Mouse (Mus musculus): ENCODE data around the gene Acoxl. TPM values are rescaled to one million over a fixed set of nuclear protein-coding genes. Genes with fewer than 3 reads are reported as not detected.

Acoxl gene
- polyA plus RNA-seq, 1 experiment from 2014 or later, result 0.15 TPM

DNA sequence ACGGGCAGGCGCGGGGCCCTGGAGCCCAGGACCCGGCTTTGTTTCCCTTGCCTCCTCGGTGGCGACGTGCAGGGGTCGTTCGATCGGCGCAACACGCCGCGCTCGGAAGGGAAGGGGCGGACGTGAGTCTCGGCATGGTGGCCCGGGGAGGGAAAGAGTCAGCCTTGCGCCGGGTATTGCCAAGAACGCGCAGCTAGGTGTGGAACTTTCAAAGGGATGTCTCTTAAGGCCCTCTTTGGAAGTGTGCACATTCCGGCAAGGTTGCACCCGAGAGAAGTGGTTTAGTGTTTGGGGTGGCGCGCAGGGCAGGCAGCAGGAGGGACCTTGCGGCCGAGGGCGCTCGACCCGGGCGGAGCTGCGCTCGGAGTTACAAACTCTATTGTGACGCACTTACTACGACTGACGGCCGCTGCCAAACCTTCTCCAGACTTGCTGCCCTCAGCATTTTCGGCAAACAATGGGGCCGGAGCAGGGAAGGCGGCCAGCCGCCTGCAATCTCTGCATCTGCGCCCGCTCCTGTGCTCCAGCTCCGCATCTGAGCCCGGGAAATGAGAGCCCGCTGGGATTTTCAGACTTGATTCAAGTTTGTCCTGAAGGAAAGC lies 289.1 kb downstream of the Acoxl start:
- H3K4me1 ChIP-seq (ENCODE audit: control insufficient read depth, insufficient read depth, low read depth, low read length), result peaks cover 40% of the 10 kb centered on the region
- peaks cover 7% of the 10 kb centered on the region for H3K27me3 ChIP-seq (replicated peaks; ENCODE audit: control insufficient read depth, insufficient read depth, low read length)
- no peaks in the 10 kb centered on the region for H3K9me3 ChIP-seq (ENCODE audit: control insufficient read depth, low read length)
- H3K27ac ChIP-seq (ENCODE audit: low read depth, low read length), result peak overlapping the region; percentile 83
- ATAC-seq, result peak; percentile 28
- peak overlapping the region; percentile 74 for H3K9ac ChIP-seq (ENCODE audit: low read depth, low read length)
- 0% methylated on average over 45 of the region's 48 CpGs for WGBS
- H3K4me2 ChIP-seq (ENCODE audit: low read length), result peak overlapping the region; percentile 100
- no peaks in the 10 kb centered on the region for H3K36me3 ChIP-seq (ENCODE audit: control insufficient read depth, insufficient read depth, low read length)
- peak overlapping the region; percentile 71 for H3K4me3 ChIP-seq (ENCODE audit: low read length)

DNA sequence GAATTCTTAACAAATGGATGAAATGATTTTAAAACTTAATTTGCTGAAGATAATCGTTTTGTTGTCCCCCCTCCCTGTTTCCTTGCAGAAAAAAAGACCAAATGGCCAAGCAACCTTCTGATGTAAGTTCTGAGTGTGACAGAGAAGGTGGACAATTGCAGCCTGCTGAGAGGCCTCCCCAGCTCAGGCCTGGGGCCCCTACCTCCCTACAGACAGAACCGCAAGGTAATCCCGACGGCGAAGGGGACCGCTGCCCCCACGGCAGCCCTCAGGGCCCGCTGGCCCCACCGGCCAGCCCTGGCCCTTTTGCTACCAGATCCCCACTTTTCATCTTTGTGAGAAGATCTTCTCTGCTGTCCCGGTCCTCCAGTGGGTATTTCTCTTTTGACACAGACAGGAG lies 289.9 kb downstream of the Acoxl start:
- no peak for ATAC-seq
- 23% methylated on average over 10 of the region's 10 CpGs for WGBS
- H3K4me3 ChIP-seq (ENCODE audit: low read length), result peak overlapping the region; percentile 71
- H3K4me1 ChIP-seq (ENCODE audit: control insufficient read depth, insufficient read depth, low read depth, low read length), result peaks cover 32% of the 10 kb centered on the region
- no peak overlapping the region for H3K27ac ChIP-seq (ENCODE audit: low read depth, low read length)
- no peaks in the 10 kb centered on the region for H3K36me3 ChIP-seq (ENCODE audit: control insufficient read depth, insufficient read depth, low read length)
- peaks cover 5% of the 10 kb centered on the region for H3K27me3 ChIP-seq (replicated peaks; ENCODE audit: control insufficient read depth, insufficient read depth, low read length)
- H3K4me2 ChIP-seq (ENCODE audit: low read length), result peak overlapping the region; percentile 100
- no peaks in the 10 kb centered on the region for H3K9me3 ChIP-seq (ENCODE audit: control insufficient read depth, low read length)
- peak overlapping the region; percentile 50 for H3K9ac ChIP-seq (ENCODE audit: low read depth, low read length)

DNA sequence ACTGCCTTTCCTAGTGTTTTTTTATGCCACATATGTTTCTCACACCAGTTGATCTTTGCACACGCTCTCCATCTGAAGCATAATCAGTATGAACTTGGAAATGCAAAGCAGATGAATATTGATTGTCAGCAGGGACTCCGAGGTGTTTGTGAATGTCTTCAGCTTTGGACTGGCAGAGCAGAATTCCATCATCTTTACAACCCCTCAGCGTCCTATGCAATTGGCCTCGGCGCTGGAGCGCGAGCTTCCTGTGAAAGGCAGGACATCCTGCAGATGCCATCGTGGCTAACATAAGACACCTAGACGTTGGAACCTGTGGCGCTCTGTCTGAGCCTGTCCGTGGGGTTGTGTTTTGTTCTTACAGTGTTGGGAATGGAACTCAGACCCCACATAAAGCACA lies 292.8 kb downstream of the Acoxl start:
- no peak for ATAC-seq
- H3K4me3 ChIP-seq (ENCODE audit: low read length), result no peak overlapping the region
- no peak overlapping the region for H3K9ac ChIP-seq (ENCODE audit: low read depth, low read length)
- peaks cover 13% of the 10 kb centered on the region for H3K4me1 ChIP-seq (ENCODE audit: control insufficient read depth, insufficient read depth, low read depth, low read length)
- no peaks in the 10 kb centered on the region for H3K27me3 ChIP-seq (replicated peaks; ENCODE audit: control insufficient read depth, insufficient read depth, low read length)
- no peaks in the 10 kb centered on the region for H3K9me3 ChIP-seq (ENCODE audit: control insufficient read depth, low read length)
- 85% methylated on average over 11 of the region's 11 CpGs for WGBS
- no peak overlapping the region for H3K27ac ChIP-seq (ENCODE audit: low read depth, low read length)
- no peak overlapping the region for H3K4me2 ChIP-seq (ENCODE audit: low read length)
- no peaks in the 10 kb centered on the region for H3K36me3 ChIP-seq (ENCODE audit: control insufficient read depth, insufficient read depth, low read length)

DNA sequence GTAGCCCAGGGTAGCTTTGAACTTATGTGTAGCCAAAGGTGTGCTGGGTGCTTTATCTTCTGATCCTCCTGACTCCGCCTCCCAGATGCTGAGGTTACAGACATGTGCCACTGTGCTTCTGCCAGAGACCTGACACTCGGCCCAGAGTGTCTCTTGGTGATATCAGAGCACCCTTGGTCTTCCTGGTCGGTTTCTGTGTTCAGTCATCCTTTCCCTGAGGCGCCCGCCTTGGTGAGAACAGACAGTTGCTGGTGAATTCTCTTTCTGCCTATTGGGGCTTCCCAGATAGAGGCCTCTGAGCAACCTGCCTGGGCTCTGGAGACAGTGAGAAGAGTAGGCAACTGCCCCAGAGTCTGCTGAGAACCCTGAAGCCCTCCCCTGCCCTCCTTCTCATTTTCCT lies 294.0 kb downstream of the Acoxl start:
- peaks cover 9% of the 10 kb centered on the region for H3K4me1 ChIP-seq (ENCODE audit: control insufficient read depth, insufficient read depth, low read depth, low read length)
- H3K27ac ChIP-seq (ENCODE audit: low read depth, low read length), result no peak overlapping the region
- no peak overlapping the region for H3K4me2 ChIP-seq (ENCODE audit: low read length)
- no peaks in the 10 kb centered on the region for H3K9me3 ChIP-seq (ENCODE audit: control insufficient read depth, low read length)
- 90% methylated on average over 5 of the region's 5 CpGs for WGBS
- no peaks in the 10 kb centered on the region for H3K27me3 ChIP-seq (replicated peaks; ENCODE audit: control insufficient read depth, insufficient read depth, low read length)
- H3K9ac ChIP-seq (ENCODE audit: low read depth, low read length), result no peak overlapping the region
- ATAC-seq, result no peak
- H3K36me3 ChIP-seq (ENCODE audit: control insufficient read depth, insufficient read depth, low read length), result no peaks in the 10 kb centered on the region
- H3K4me3 ChIP-seq (ENCODE audit: low read length), result no peak overlapping the region

DNA sequence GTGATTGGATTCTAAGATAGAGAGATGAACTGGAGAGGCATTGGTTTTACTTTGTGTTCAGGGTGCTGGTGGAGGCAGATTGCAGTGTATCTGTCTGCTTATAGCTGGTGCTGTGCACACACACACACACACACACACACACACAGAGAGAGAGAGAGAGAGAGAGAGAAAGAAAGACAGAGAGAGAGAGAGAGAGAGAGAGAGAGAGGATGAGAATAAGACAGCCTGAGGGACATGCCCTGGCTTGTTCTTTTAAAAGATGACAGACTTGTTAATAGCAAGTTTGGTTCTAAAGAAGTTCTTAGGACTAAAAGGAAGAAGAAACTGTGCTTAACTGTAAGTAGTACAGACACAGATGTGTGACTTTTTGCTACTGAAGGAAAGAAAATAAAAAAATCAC lies 295.2 kb downstream of the Acoxl start:
- H3K4me1 ChIP-seq (ENCODE audit: control insufficient read depth, insufficient read depth, low read depth, low read length), result peaks cover under 1% of the 10 kb centered on the region
- H3K36me3 ChIP-seq (ENCODE audit: control insufficient read depth, insufficient read depth, low read length), result no peaks in the 10 kb centered on the region
- H3K9ac ChIP-seq (ENCODE audit: low read depth, low read length), result no peak overlapping the region
- H3K4me3 ChIP-seq (ENCODE audit: low read length), result no peak overlapping the region
- no peak overlapping the region for H3K4me2 ChIP-seq (ENCODE audit: low read length)
- H3K27ac ChIP-seq (ENCODE audit: low read depth, low read length), result no peak overlapping the region
- H3K27me3 ChIP-seq (replicated peaks; ENCODE audit: control insufficient read depth, insufficient read depth, low read length), result no peaks in the 10 kb centered on the region
- no peaks in the 10 kb centered on the region for H3K9me3 ChIP-seq (ENCODE audit: control insufficient read depth, low read length)
- ATAC-seq, result no peak

DNA sequence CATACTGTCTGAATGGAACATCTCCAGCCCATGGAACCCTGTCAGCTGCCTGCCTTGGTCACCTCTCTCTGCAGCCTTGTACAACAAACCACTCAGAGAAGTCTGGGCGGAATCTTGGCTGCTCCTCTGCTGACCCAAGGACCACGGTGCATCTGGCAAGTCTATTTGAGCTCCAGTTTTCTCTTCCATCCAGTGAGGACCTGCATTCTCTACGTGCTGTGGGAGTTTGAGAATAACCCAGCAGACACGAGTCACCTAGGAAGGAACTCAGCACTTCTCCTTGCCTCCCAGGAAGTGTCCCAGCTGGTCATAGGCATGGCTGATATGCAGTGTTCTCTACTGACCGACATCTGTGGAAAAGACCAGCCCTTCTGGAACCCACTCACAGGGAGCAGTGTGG lies 295.8 kb downstream of the Acoxl start:
- ATAC-seq, result no peak
- H3K4me3 ChIP-seq (ENCODE audit: low read length), result no peak overlapping the region
- H3K4me2 ChIP-seq (ENCODE audit: low read length), result no peak overlapping the region
- H3K36me3 ChIP-seq (ENCODE audit: control insufficient read depth, insufficient read depth, low read length), result no peaks in the 10 kb centered on the region
- no peaks in the 10 kb centered on the region for H3K9me3 ChIP-seq (ENCODE audit: control insufficient read depth, low read length)
- H3K27ac ChIP-seq (ENCODE audit: low read depth, low read length), result no peak overlapping the region
- 79% methylated on average over 5 of the region's 5 CpGs for WGBS
- H3K9ac ChIP-seq (ENCODE audit: low read depth, low read length), result no peak overlapping the region
- peaks cover under 1% of the 10 kb centered on the region; the same call in 1 of the 2 replicates for H3K4me1 ChIP-seq (ENCODE audit: control insufficient read depth, insufficient read depth, low read depth, low read length)
- H3K27me3 ChIP-seq (replicated peaks; ENCODE audit: control insufficient read depth, insufficient read depth, low read length), result no peaks in the 10 kb centered on the region

DNA sequence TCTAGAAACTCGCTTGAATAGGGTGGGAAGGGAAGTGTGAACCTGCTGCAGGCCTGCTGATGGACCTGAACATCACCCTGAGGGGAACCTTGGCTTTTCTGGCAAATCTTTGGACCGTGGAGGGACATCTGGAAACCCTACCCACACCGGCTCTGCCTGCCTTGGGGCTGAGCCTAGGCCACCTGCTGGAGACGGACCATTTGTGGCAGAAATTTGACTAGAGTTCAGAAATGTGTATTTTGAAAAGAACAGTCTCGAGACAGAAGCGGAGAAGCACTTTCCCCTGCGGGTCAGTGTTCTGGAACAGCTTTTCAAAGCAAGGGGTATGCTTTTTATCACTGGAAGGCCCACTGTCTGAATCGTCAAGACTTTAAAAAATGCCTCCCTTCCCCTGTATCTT lies 296.3 kb downstream of the Acoxl start:
- WGBS, result 65% methylated on average over 8 of the region's 8 CpGs
- no peak overlapping the region for H3K27ac ChIP-seq (ENCODE audit: low read depth, low read length)
- no peaks in the 10 kb centered on the region for H3K27me3 ChIP-seq (replicated peaks; ENCODE audit: control insufficient read depth, insufficient read depth, low read length)
- no peak overlapping the region for H3K9ac ChIP-seq (ENCODE audit: low read depth, low read length)
- H3K9me3 ChIP-seq (ENCODE audit: control insufficient read depth, low read length), result no peaks in the 10 kb centered on the region
- no peak overlapping the region for H3K4me2 ChIP-seq (ENCODE audit: low read length)
- no peaks in the 10 kb centered on the region for H3K36me3 ChIP-seq (ENCODE audit: control insufficient read depth, insufficient read depth, low read length)
- no peak overlapping the region for H3K4me3 ChIP-seq (ENCODE audit: low read length)
- peaks cover 6% of the 10 kb centered on the region for H3K4me1 ChIP-seq (ENCODE audit: control insufficient read depth, insufficient read depth, low read depth, low read length)
- no peak for ATAC-seq

DNA sequence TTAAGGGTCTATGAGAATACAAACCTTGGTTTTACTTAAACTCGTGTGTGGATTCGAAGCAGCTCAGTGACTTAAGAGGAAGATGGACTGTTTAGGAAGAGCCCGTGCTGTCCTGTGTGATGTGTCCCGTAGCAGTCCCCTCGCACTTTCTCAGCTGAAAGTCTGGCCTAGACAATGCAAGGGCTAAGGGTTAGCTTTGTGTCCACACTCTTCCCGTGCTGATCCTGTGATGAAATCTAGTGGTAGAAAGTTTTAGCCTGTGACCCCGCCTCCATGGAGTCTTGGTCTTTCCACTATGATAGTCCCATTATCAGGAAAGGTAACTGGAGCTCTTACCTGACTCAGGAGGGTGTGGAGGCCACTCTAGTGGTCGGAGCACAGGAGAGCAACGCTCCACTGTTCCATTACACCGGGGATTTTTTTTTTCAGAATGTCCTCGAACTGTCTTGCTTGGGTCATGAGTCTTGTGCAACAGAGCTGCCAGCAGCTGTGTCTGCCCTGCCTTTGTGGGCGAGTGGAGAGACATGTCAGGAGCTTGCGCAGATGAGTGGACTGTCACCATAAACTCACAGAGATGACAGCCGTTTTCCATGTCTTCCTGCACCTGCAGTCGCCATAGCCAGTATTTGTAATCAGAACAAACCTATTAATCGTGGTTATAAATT lies 298.2 kb downstream of the Acoxl start:
- H3K9me3 ChIP-seq (ENCODE audit: control insufficient read depth, low read length), result no peaks in the 10 kb centered on the region

DNA sequence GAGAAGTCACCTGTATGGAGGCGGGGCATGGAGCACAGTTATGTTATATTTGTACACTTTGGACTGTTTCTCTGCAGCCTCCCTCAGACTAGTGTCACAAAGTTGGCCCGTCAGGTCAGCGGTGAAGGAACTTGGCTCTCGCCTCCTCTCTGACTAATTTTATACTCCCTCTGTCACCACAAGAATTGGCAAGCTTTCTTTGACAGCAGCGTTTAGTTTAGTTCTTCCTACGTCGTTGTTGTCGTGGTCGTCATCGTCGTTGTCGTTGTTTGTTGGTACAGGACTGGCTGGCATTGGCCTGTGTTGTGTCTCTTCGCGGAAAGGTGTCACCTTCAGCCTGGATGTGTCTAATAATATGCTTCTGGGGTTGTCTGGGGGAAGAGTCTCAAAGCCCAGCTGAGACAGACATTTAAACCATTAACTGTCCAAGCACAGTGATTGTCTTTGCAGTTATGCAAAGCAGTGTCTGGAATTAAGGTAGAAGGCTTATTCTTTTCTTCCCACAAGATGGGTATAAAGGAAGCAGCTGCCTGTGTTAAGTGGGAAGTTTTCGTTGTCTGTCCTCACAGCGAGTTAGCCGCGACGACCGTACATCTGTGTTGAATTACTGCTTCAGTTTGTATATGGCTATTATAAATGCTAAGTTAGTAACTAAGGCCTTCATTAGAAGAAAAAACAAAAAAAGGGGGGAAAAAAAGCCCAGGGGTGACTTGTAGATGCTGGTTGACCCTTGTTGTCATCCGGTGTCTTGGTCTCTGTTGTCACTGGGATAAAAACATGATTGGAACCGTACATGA lies 299.0 kb downstream of the Acoxl start:
- no peak for ATAC-seq
- WGBS, result 71% methylated on average over 22 of the region's 22 CpGs
- H3K4me1 ChIP-seq (ENCODE audit: control insufficient read depth, insufficient read depth, low read depth, low read length), result peaks cover 10% of the 10 kb centered on the region

More for the DNA sequence above, 298.2 kb downstream of the Acoxl start:
- H3K27ac ChIP-seq (ENCODE audit: low read depth, low read length), result no peak overlapping the region
- H3K4me2 ChIP-seq (ENCODE audit: low read length), result no peak overlapping the region
- no peaks in the 10 kb centered on the region for H3K27me3 ChIP-seq (replicated peaks; ENCODE audit: control insufficient read depth, insufficient read depth, low read length)
- H3K4me3 ChIP-seq (ENCODE audit: low read length), result no peak overlapping the region
- peaks cover 10% of the 10 kb centered on the region for H3K4me1 ChIP-seq (ENCODE audit: control insufficient read depth, insufficient read depth, low read depth, low read length)
- ATAC-seq, result no peak
- H3K36me3 ChIP-seq (ENCODE audit: control insufficient read depth, insufficient read depth, low read length), result no peaks in the 10 kb centered on the region
- WGBS, result 88% methylated on average over 16 of the region's 16 CpGs
- no peak overlapping the region for H3K9ac ChIP-seq (ENCODE audit: low read depth, low read length)

More for the DNA sequence above, 299.0 kb downstream of the Acoxl start:
- Histone ChIP-seq H3K27ac (ENCODE audit: low read depth, low read length) (no peak overlapping the region), H3K27me3 (replicated peaks; ENCODE audit: control insufficient read depth, insufficient read depth, low read length) (no peaks in the 10 kb centered on the region), H3K4me2 (ENCODE audit: low read length) (no peak overlapping the region), H3K36me3 (ENCODE audit: control insufficient read depth, insufficient read depth, low read length) (no peaks in the 10 kb centered on the region), H3K9me3 (ENCODE audit: control insufficient read depth, low read length) (no peaks in the 10 kb centered on the region), H3K9ac (ENCODE audit: low read depth, low read length) (no peak overlapping the region), H3K4me3 (ENCODE audit: low read length) (no peak overlapping the region)
